Mouse (Mus musculus): Measurements from ENCODE around the gene Prr12. TPM values are rescaled to one million over a fixed set of nuclear protein-coding genes. Genes with fewer than 3 reads are reported as not detected.
"Not testable (repeated sequence)": the region's sequence is repeated elsewhere in the genome, so short reads cannot be mapped to it uniquely, and the experiment has no call there.

The Prr12 gene
- polyA plus RNA-seq (2014; fragmentation: Nextera tagmentation; extraction: Ambion mirVana), result 14.0 and 15.0 TPM in 2 replicates

DNA sequence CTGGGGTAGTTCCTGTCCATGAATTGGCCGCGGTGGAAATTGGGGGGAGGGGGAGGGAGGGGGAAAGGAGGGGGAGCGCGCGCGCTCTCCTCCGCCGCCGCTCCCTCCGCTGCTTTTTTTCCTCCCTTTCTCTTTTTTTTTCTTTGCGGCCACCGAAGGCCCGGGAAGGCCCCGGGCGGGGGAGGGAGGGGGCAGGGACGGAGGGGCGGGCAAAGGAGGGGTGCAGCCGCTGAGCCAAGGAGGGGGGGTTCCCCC is at the start of gene Prr12:
Gene Prr12 (minus strand): TSS at position 20 of the 255 bp plus-strand sequence.
- DNase-seq (ENCODE audit: low spot score) (no peak), ATAC-seq (replicated peaks; ENCODE audit: low FRiP score, low TSS enrichment, low read depth) (no peak; the same call in 1 of the 2 replicates)
- Histone ChIP-seq H3K36me3 (ENCODE audit: control insufficient read depth, insufficient read depth, low read length) (peaks cover 27% of the 10 kb centered on the region), H3K4me2 (ENCODE audit: low read length) (peak within 1 kb of the TSS; percentile 98), H3K27ac (ENCODE audit: low read depth) (peak within 1 kb of the TSS; percentile 98), H3K4me3 (ENCODE audit: low read depth, low read length) (peak within 1 kb of the TSS; percentile 78), H3K9ac (ENCODE audit: low read length) (peak within 1 kb of the TSS; percentile 80), H3K4me1 (replicated peaks; ENCODE audit: control insufficient read depth, insufficient read depth, low read length) (peaks cover 10% of the 10 kb centered on the region; the same call in 1 of the 2 replicates), H3K27me3 (replicated peaks; ENCODE audit: control insufficient read depth, insufficient read depth, low read length) (no peaks in the 10 kb centered on the region), H3K9me3 (ENCODE audit: control insufficient read depth, low read length) (no peaks in the 10 kb centered on the region)
- 0% methylated on average over 2 of the region's 18 CpGs for WGBS

DNA sequence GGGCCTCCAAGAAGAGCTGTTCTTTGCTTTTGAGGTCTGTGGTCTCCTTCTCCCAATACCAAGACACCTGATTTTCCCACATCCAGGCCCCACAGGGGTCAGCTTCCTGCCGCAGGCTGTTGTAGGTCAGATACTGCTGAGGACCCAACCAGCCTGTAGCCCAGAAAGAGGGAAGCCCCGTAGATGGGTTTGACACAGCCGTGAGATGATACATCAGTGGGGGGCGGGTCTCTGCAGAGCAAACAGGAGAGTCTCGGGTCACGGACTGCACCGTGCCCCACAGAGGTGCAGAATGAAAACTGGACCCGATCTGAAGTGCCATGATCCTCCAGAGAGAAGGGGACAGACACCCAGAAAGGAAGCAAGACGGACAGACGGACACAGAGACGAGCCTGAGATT is 49.8 kb upstream of the Prr12 start:
- Histone ChIP-seq H3K4me3 (ENCODE audit: low read depth, low read length) (peak overlapping the region; percentile 40; the same call in 1 of the 2 replicates), H3K36me3 (ENCODE audit: control insufficient read depth, insufficient read depth, low read length) (0 out of 2 replicates have a peak, but pooled peaks cover under 1% of the 10 kb centered on the region), H3K4me1 (replicated peaks; ENCODE audit: control insufficient read depth, insufficient read depth, low read length) (peaks cover 17% of the 10 kb centered on the region), H3K9ac (ENCODE audit: low read length) (peak overlapping the region; percentile 59; the same call in 1 of the 2 replicates), H3K27me3 (replicated peaks; ENCODE audit: control insufficient read depth, insufficient read depth, low read length) (no peaks in the 10 kb centered on the region), H3K4me2 (ENCODE audit: low read length) (peak overlapping the region; percentile 61), H3K9me3 (ENCODE audit: control insufficient read depth, low read length) (no peaks in the 10 kb centered on the region), H3K27ac (ENCODE audit: low read depth) (peak overlapping the region; percentile 92; the same call in 1 of the 2 replicates)
- DNase-seq (ENCODE audit: low spot score) (no peak), ATAC-seq (replicated peaks; ENCODE audit: low FRiP score, low TSS enrichment, low read depth) (no peak)
- WGBS, result 79% methylated on average over 11 of the region's 11 CpGs

DNA sequence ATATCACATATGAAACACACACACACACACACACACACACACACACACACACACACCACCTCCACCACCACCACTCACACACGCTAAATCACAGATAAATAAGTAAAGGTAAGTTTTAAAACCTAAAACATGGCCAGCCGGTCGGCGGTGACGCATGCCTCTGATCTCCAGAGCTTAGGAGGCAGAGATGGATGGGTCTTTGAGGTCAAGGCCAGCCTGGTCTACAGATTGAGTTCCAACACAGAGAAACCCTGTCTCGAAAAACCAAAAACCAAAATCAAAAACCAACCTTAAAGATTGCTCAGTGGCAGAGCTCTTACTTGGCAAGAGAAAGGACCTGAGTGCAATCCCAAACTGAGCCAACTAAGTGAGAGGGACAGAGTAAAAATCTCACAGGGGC is 47.4 kb upstream of the Prr12 start:
- no peak for DNase-seq (ENCODE audit: low spot score)
- 88% methylated on average over 6 of the region's 6 CpGs for WGBS
- peaks cover 17% of the 10 kb centered on the region for H3K4me1 ChIP-seq (replicated peaks; ENCODE audit: control insufficient read depth, insufficient read depth, low read length)
- ATAC-seq (replicated peaks; ENCODE audit: low FRiP score, low TSS enrichment, low read depth), result no peak
- H3K9ac ChIP-seq (ENCODE audit: low read length), result no peak overlapping the region
- no peak overlapping the region for H3K4me3 ChIP-seq (ENCODE audit: low read depth, low read length)
- H3K36me3 ChIP-seq (ENCODE audit: control insufficient read depth, insufficient read depth, low read length), result 0 out of 2 replicates have a peak, but pooled peaks cover 3% of the 10 kb centered on the region
- no peak overlapping the region for H3K27ac ChIP-seq (ENCODE audit: low read depth)
- H3K9me3 ChIP-seq (ENCODE audit: control insufficient read depth, low read length), result no peaks in the 10 kb centered on the region
- no peak overlapping the region for H3K4me2 ChIP-seq (ENCODE audit: low read length)
- no peaks in the 10 kb centered on the region for H3K27me3 ChIP-seq (replicated peaks; ENCODE audit: control insufficient read depth, insufficient read depth, low read length)

DNA sequence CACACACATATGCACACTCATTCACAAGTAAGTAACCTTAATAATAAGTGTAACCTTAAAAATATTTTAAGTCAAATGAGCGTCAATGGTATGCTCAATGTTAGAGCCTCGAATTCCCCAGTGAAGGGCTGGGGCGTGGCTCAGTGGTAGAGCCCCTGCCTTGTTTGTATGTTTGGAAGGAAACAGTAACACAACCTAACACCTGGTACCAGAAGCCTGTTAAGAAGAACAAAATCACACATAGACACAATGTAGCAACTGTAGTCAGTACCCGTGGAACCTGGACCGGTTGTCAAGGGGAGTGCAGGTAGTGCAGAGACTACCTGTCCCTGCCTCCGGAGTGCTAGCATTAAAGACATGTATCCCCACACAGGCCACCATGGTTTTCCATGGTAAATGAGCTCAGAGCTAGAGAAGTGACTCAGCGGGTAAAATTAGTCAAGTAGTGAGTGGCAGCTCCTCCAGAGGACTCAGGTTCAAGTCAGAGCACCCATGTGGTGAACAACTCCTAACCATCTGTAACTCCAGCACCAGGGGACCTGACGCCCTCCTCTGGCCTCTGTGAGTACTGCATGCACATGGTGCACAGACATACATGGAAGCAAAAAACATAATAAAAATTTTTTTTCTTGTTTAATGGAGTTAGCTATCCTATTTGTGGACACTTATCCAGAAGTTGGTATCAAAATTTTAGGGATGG is 46.0 kb upstream of the Prr12 start:
- Histone ChIP-seq H3K27ac (ENCODE audit: low read depth) (no peak overlapping the region), H3K4me1 (replicated peaks; ENCODE audit: control insufficient read depth, insufficient read depth, low read length) (peaks cover 19% of the 10 kb centered on the region), H3K27me3 (replicated peaks; ENCODE audit: control insufficient read depth, insufficient read depth, low read length) (no peaks in the 10 kb centered on the region), H3K9me3 (ENCODE audit: control insufficient read depth, low read length) (no peaks in the 10 kb centered on the region), H3K4me2 (ENCODE audit: low read length) (no peak overlapping the region), H3K36me3 (ENCODE audit: control insufficient read depth, insufficient read depth, low read length) (0 out of 2 replicates have a peak, but pooled peaks cover 3% of the 10 kb centered on the region), H3K4me3 (ENCODE audit: low read depth, low read length) (no peak overlapping the region), H3K9ac (ENCODE audit: low read length) (no peak overlapping the region)
- 90% methylated on average over 8 of the region's 8 CpGs for WGBS
- DNase-seq (ENCODE audit: low spot score), result no peak
- ATAC-seq (replicated peaks; ENCODE audit: low FRiP score, low TSS enrichment, low read depth), result no peak

DNA sequence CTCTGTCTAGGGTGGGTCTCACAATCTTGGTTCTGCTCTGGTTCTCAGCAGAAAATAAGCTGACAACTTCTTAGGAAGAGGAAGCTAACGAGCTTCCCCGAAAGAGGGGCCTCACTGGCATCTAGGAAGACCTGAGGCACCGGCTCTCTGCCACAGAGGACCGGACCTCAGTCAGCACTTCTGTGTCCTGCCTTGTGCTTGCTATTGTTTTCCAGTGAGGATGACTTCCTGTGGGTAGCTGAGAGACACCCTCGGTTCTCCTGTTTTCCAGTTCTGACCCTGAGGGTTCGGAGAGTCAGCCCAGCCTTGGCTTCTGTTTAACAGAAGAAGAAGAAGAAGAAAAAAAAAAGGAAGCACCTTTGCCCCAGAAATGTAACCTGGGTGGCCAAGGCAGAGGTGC is 44.8 kb upstream of the Prr12 start:
- H3K27ac ChIP-seq (ENCODE audit: low read depth), result no peak overlapping the region

DNA sequence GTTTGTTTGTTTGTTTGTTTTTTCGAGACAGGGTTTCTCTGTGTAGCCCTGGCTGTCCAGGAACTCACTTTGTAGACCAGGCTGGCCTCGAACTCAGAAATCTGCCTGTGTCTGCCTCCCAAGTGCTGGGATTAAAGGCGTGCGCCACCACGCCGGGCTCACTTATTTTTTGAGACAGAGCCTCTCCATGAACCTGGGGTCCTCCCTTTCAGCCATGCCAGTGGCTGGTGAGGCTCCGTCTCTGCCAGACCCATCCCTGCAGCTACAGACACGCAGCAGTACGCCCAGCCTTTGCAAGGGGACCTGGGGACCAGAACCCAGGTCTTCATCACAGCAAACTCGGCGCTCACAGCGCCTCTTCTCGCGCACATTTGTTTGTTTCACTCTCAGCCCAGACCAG is 43.3 kb upstream of the Prr12 start:
- 94% methylated on average over 14 of the region's 14 CpGs for WGBS
- not testable (repeated sequence) for H3K27ac ChIP-seq (ENCODE audit: low read depth); ATAC-seq (replicated peaks; ENCODE audit: low FRiP score, low TSS enrichment, low read depth); DNase-seq (ENCODE audit: low spot score); H3K4me2 ChIP-seq (ENCODE audit: low read length); H3K27me3 ChIP-seq (replicated peaks; ENCODE audit: control insufficient read depth, insufficient read depth, low read length); H3K9me3 ChIP-seq (ENCODE audit: control insufficient read depth, low read length); H3K36me3 ChIP-seq (ENCODE audit: control insufficient read depth, insufficient read depth, low read length); H3K9ac ChIP-seq (ENCODE audit: low read length); H3K4me3 ChIP-seq (ENCODE audit: low read depth, low read length)
- peaks cover 16% of the 10 kb centered on the region for H3K4me1 ChIP-seq (replicated peaks; ENCODE audit: control insufficient read depth, insufficient read depth, low read length)

More for the DNA sequence above, 44.8 kb upstream of the Prr12 start:
- no peak for ATAC-seq (replicated peaks; ENCODE audit: low FRiP score, low TSS enrichment, low read depth)
- Histone ChIP-seq H3K27me3 (replicated peaks; ENCODE audit: control insufficient read depth, insufficient read depth, low read length) (no peaks in the 10 kb centered on the region), H3K9me3 (ENCODE audit: control insufficient read depth, low read length) (no peaks in the 10 kb centered on the region), H3K4me1 (replicated peaks; ENCODE audit: control insufficient read depth, insufficient read depth, low read length) (peaks cover 19% of the 10 kb centered on the region), H3K4me3 (ENCODE audit: low read depth, low read length) (no peak overlapping the region), H3K4me2 (ENCODE audit: low read length) (no peak overlapping the region), H3K36me3 (ENCODE audit: control insufficient read depth, insufficient read depth, low read length) (0 out of 2 replicates have a peak, but pooled peaks cover 3% of the 10 kb centered on the region), H3K9ac (ENCODE audit: low read length) (no peak overlapping the region)
- DNase-seq (ENCODE audit: low spot score), result no peak
- 72% methylated on average over 6 of the region's 6 CpGs for WGBS

DNA sequence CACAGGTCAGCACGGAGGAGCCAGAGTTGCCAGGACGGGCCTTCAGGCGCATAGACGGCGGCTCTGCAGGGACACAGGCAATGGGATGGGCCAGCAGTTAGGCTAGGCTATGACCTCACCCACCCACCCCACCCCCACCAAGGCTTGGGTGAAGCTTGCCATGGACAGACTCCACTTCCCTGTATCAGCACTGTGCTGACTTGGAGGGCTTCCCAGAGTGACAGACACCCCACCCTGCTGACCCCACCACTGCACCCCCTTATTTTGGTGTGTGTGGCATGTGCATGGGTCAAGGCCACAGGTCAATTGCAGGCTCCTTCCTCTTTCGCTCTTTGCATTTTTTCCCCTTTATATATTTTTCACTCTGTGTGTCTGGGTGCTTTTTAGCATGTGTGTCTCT is 42.7 kb upstream of the Prr12 start:
- 69% methylated on average over 6 of the region's 6 CpGs for WGBS
- ATAC-seq (replicated peaks; ENCODE audit: low FRiP score, low TSS enrichment, low read depth), result no peak
- DNase-seq (ENCODE audit: low spot score), result no peak
- Histone ChIP-seq H3K4me2 (ENCODE audit: low read length) (no peak overlapping the region), H3K9me3 (ENCODE audit: control insufficient read depth, low read length) (no peaks in the 10 kb centered on the region), H3K9ac (ENCODE audit: low read length) (no peak overlapping the region), H3K4me1 (replicated peaks; ENCODE audit: control insufficient read depth, insufficient read depth, low read length) (peaks cover 20% of the 10 kb centered on the region), H3K36me3 (ENCODE audit: control insufficient read depth, insufficient read depth, low read length) (0 out of 2 replicates have a peak, but pooled peaks cover 3% of the 10 kb centered on the region), H3K27ac (ENCODE audit: low read depth) (no peak overlapping the region), H3K4me3 (ENCODE audit: low read depth, low read length) (no peak overlapping the region), H3K27me3 (replicated peaks; ENCODE audit: control insufficient read depth, insufficient read depth, low read length) (no peaks in the 10 kb centered on the region)

DNA sequence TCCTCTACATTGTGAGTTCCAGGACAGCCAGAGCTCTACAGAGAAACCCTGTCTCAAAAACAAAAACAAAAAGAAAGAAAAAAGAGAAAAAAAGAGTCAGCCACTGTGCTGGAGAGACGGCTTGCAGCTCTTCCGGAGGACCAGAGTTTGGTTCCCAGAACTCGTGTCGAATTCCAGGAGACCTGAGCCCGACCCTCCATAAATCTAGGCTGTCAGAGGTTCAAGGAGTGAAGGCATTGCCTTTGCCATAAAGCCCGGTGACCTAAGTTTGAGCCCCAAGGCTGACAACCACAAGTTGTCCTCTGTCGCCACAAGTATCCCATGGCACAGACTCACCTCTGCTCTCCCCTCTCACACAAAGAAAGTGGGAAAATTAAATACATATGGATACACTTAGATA is 41.4 kb upstream of the Prr12 start:
- Histone ChIP-seq H3K27ac (ENCODE audit: low read depth) (no peak overlapping the region), H3K9ac (ENCODE audit: low read length) (no peak overlapping the region), H3K4me3 (ENCODE audit: low read depth, low read length) (no peak overlapping the region), H3K36me3 (ENCODE audit: control insufficient read depth, insufficient read depth, low read length) (0 out of 2 replicates have a peak, but pooled peaks cover 6% of the 10 kb centered on the region), H3K27me3 (replicated peaks; ENCODE audit: control insufficient read depth, insufficient read depth, low read length) (no peaks in the 10 kb centered on the region), H3K4me1 (replicated peaks; ENCODE audit: control insufficient read depth, insufficient read depth, low read length) (peaks cover 22% of the 10 kb centered on the region), H3K9me3 (ENCODE audit: control insufficient read depth, low read length) (no peaks in the 10 kb centered on the region), H3K4me2 (ENCODE audit: low read length) (no peak overlapping the region)
- DNase-seq (ENCODE audit: low spot score) (no peak), ATAC-seq (replicated peaks; ENCODE audit: low FRiP score, low TSS enrichment, low read depth) (no peak)
- WGBS, result 23% methylated on average over 7 of the region's 7 CpGs

DNA sequence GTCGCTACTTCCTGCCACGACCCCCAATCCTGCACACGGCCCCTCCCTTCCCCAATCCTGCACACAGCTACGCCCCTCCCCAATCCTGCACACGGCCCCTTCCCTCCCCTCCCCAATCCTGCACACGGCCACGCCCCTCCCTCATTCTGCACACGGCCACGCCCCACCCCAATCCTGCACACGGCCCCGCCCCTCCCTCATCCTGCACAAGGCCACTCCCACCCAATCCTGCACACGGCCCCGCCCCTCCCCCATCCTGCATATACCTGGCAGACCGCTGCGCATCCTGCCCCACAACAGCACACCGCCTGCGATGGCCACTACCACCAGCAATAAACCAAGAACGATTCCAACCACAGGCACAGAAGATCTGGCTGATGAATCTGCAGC is 40.8 kb upstream of the Prr12 start:
- WGBS, result 29% methylated on average over 16 of the region's 18 CpGs
- Histone ChIP-seq H3K4me3 (ENCODE audit: low read depth, low read length) (no peak overlapping the region), H3K9ac (ENCODE audit: low read length) (no peak overlapping the region), H3K27me3 (replicated peaks; ENCODE audit: control insufficient read depth, insufficient read depth, low read length) (no peaks in the 10 kb centered on the region), H3K9me3 (ENCODE audit: control insufficient read depth, low read length) (no peaks in the 10 kb centered on the region), H3K4me1 (replicated peaks; ENCODE audit: control insufficient read depth, insufficient read depth, low read length) (peaks cover 22% of the 10 kb centered on the region), H3K36me3 (ENCODE audit: control insufficient read depth, insufficient read depth, low read length) (peaks cover 12% of the 10 kb centered on the region), H3K27ac (ENCODE audit: low read depth) (peak overlapping the region; percentile 89), H3K4me2 (ENCODE audit: low read length) (no peak overlapping the region)
- no peak for ATAC-seq (replicated peaks; ENCODE audit: low FRiP score, low TSS enrichment, low read depth)
- no peak for DNase-seq (ENCODE audit: low spot score)

Data from intestine, embryonic 14.5 days (tissue).